8 mouse cellular contexts compared by ENCODE assay signal in the genomic region with DNA sequence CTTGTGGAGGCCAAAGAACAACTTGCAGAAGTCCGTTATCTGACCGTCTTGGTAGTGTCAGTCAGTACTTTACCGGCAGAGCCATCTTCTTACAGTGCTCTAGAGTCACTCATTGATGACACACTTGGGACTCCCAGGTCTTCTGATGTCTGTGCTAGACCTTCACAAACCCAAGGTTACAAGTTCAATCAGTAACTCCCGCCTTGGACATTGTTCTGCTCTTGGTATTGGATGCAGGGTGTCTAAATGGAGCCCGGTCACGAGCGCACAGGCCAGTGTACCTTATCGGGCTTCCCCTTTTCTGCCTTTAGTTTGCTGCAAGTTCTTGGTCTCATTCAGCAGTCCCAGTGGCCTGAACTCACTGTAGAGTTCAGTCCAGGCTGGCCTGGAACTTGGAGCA. TPM values are rescaled to one million over a fixed set of nuclear protein-coding genes. Genes with fewer than 3 reads are reported as not detected.
A peak's percentile ranks its signal among the peaks of the same experiment; 100 is the strongest.
DNase-seq lines count a peak whose midpoint lies in the region; ATAC-seq and TF ChIP-seq lines count a peak whose summit lies in the region.

No protein-coding gene starts in this region.

- H3K36me3 ChIP-seq in lung, embryonic 14.5 days (ENCODE audit: insufficient read depth) = no peaks in the 10 kb centered on the region
- no peaks in the 10 kb centered on the region for H3K36me3 ChIP-seq in hindbrain, embryonic 11.5 days (ENCODE audit: control insufficient read depth, insufficient read depth, low read length)
- H3K36me3 ChIP-seq in liver, postnatal 0 days (replicated peaks; ENCODE audit: insufficient read depth, low read length) = no peaks in the 10 kb centered on the region; the same call in none of the 2 replicates

- no peak for TF ChIP-seq POLR2A in brain, embryonic 14.5 days (IDR thresholded peaks at IDR 0.05; ENCODE audit: borderline replicate concordance, extremely low read depth, insufficient read depth, insufficient read length, poor library complexity, severe bottlenecking)

- peak overlapping the region; percentile 92 for H3K4me2 ChIP-seq in lung, embryonic 14.5 days
- H3K4me2 ChIP-seq in hindbrain, embryonic 11.5 days (replicated peaks; ENCODE audit: low read depth, low read length) = peak overlapping the region; percentile 78
- peak overlapping the region; percentile 95 for H3K4me2 ChIP-seq in liver, postnatal 0 days (ENCODE audit: low read depth, low read length)

- H3K27me3 ChIP-seq in lung, embryonic 14.5 days (ENCODE audit: insufficient read depth, low read length) = no peaks in the 10 kb centered on the region
- no peaks in the 10 kb centered on the region for H3K27me3 ChIP-seq in hindbrain, embryonic 11.5 days (ENCODE audit: control insufficient read depth, insufficient read depth, low read length)
- H3K27me3 ChIP-seq in liver, postnatal 0 days (ENCODE audit: insufficient read depth, low read length) = no peaks in the 10 kb centered on the region

- no peaks in the 10 kb centered on the region for H3K9me3 ChIP-seq in lung, embryonic 14.5 days (ENCODE audit: low read depth, low read length)
- no peaks in the 10 kb centered on the region for H3K9me3 ChIP-seq in hindbrain, embryonic 11.5 days (ENCODE audit: control insufficient read depth, low read length)
- no peaks in the 10 kb centered on the region for H3K9me3 ChIP-seq in liver, postnatal 0 days (ENCODE audit: low read length)

- H3K4me3 ChIP-seq in lung, embryonic 14.5 days (ENCODE audit: low read depth, low read length) = peak overlapping the region; percentile 68
- peak overlapping the region; percentile 73 for H3K4me3 ChIP-seq in hindbrain, embryonic 11.5 days (ENCODE audit: low read depth, low read length)
- peak overlapping the region; percentile 74 for H3K4me3 ChIP-seq in liver, postnatal 0 days (ENCODE audit: low read depth, low read length)

- TF ChIP-seq CTCF in lung, embryonic 14.5 days (IDR thresholded peaks at IDR 0.05; ENCODE audit: low read depth) = no peak
- TF ChIP-seq CTCF in brain, embryonic 14.5 days (IDR thresholded peaks at IDR 0.05; ENCODE audit: borderline replicate concordance, extremely low read depth, insufficient read depth, insufficient read length) = no peak
- TF ChIP-seq CTCF in liver, postnatal 0 days (IDR thresholded peaks at IDR 0.05; ENCODE audit: low read depth) = no peak

- 40% methylated on average over 8 of the region's 8 CpGs for WGBS in lung, embryonic 14.5 days
- 40% methylated on average over 8 of the region's 8 CpGs for WGBS in hindbrain, embryonic 11.5 days
- WGBS in liver, postnatal 0 days (ENCODE audit: insufficient replicate concordance) = 13% methylated on average over 8 of the region's 8 CpGs

- H3K27ac ChIP-seq in lung, embryonic 14.5 days (ENCODE audit: low read depth) = no peak overlapping the region
- no peak overlapping the region for H3K27ac ChIP-seq in hindbrain, embryonic 11.5 days (ENCODE audit: low read depth, low read length)
- peak overlapping the region; percentile 89 for H3K27ac ChIP-seq in liver, postnatal 0 days (ENCODE audit: low read depth)

- H3K4me1 ChIP-seq in lung, embryonic 14.5 days (ENCODE audit: insufficient read depth) = no peaks in the 10 kb centered on the region
- H3K4me1 ChIP-seq in hindbrain, embryonic 11.5 days (replicated peaks; ENCODE audit: control insufficient read depth, insufficient read depth, low read length) = no peaks in the 10 kb centered on the region
- peaks cover 47% of the 10 kb centered on the region for H3K4me1 ChIP-seq in liver, postnatal 0 days (ENCODE audit: insufficient read depth)

- peak; percentile 21; the same call in 1 of the 2 replicates for ATAC-seq in lung, embryonic 14.5 days (ENCODE audit: insufficient read depth)
- ATAC-seq in hindbrain, embryonic 11.5 days (ENCODE audit: low FRiP score) = peak; percentile 28
- ATAC-seq in liver, postnatal 0 days = peak; percentile 3; the same call in 1 of the 2 replicates

- peak overlapping the region; percentile 59 for H3K9ac ChIP-seq in lung, embryonic 14.5 days
- peak overlapping the region; percentile 68 for H3K9ac ChIP-seq in hindbrain, embryonic 11.5 days (ENCODE audit: low read depth, low read length)
- H3K9ac ChIP-seq in liver, postnatal 0 days (replicated peaks) = peak overlapping the region; percentile 64

- TF ChIP-seq EP300 in liver, postnatal 0 days (IDR thresholded peaks at IDR 0.05; ENCODE audit: low read depth) = no peak

- peak; percentile 13 for DNase-seq in lung, embryonic 14.5 days
- no peak for DNase-seq in lung, adult 18-20 months
- peak; percentile 16 for DNase-seq in brain, embryonic 14.5 days (ENCODE audit: low read depth)
- peak; percentile 20 for DNase-seq in hindbrain, embryonic 11.5 days (ENCODE audit: low spot score)
- peak; percentile 55 for DNase-seq in liver, postnatal 0 days
- no peak for DNase-seq in ovary, postnatal 10 days (ENCODE audit: low spot score)
- no peak for DNase-seq in frontal cortex, adult 2 months (ENCODE audit: extremely low spot score in 1 of 2, low spot score in 1 of 2)
- no peak for DNase-seq in cerebellum, adult 18-20 months

RNA-seq across cellular contexts. Expression of a gene that starts 0.6 kb away (rescaled TPM):
- 2.5 and 3.4 TPM in 2 replicates for polyA plus RNA-seq in lung, embryonic 14.5 days (2014; fragmentation: Nextera tagmentation; extraction: Ambion mirVana)
- 21.6 and 25.6 TPM in 2 replicates for polyA plus RNA-seq in brain, embryonic 14.5 days (2012; rRNA removed)
- polyA plus RNA-seq in hindbrain, embryonic 11.5 days (2014; fragmentation: Nextera tagmentation; extraction: Ambion mirVana) = 2.5 and 3.7 TPM in 2 replicates
- 1.9 and 2.2 TPM in 2 replicates for polyA plus RNA-seq in liver, postnatal 0 days (2015; fragmentation: Nextera tagmentation; extraction: Ambion mirVana)
- 15.7 and 16.7 TPM in 2 replicates for polyA plus RNA-seq in frontal cortex, adult 2 months (2012; rRNA removed)

RNA-seq across cellular contexts. Expression of a gene that starts 51.7 kb away (rescaled TPM):
- 8.9 and 9.7 TPM in 2 replicates for polyA plus RNA-seq in lung, embryonic 14.5 days (2014; fragmentation: Nextera tagmentation; extraction: Ambion mirVana)
- polyA plus RNA-seq in brain, embryonic 14.5 days (2012; rRNA removed) = 17.2 and 20.2 TPM in 2 replicates
- polyA plus RNA-seq in hindbrain, embryonic 11.5 days (2014; fragmentation: Nextera tagmentation; extraction: Ambion mirVana) = 10.5 and 12.4 TPM in 2 replicates
- 3.7 and 4.4 TPM in 2 replicates for polyA plus RNA-seq in liver, postnatal 0 days (2015; fragmentation: Nextera tagmentation; extraction: Ambion mirVana)
- polyA plus RNA-seq in frontal cortex, adult 2 months (2012; rRNA removed) = 16.9 and 17.9 TPM in 2 replicates

Comparison
In these comparisons a context has a peak if more than half of its experiments do, and no peak if none do; other contexts are left out.
1. DNase-seq: peak in lung, embryonic 14.5 days (single experiment), brain, embryonic 14.5 days (single experiment), hindbrain, embryonic 11.5 days (single experiment) and liver, postnatal 0 days (single experiment); none in lung, adult 18-20 months (0 of 2), ovary, postnatal 10 days (single experiment), frontal cortex, adult 2 months (0 of 2) and cerebellum, adult 18-20 months (0 of 2).
2. Peak in every context shown above with its lines, with median percentiles within 50 percentile points of each other: ATAC-seq, H3K4me2 ChIP-seq, H3K4me3 ChIP-seq and H3K9ac ChIP-seq.